Mouse (Mus musculus) thymus, adult 2 months (tissue): ENCODE results near the gene Hip1. TPM values are rescaled to one million over a fixed set of nuclear protein-coding genes. Genes with fewer than 3 reads are reported as not detected.

Source experiments
- DNase-seq: peaks from one replicate; pipeline ENCODE4 v3.0.0; 2021
- H3K27ac ChIP-seq: fragments of 200-500 bp; 2 replicates; pipeline ENCODE4 v1.5.1; 2012; ENCODE audit warnings: low read length, control low read depth; ENCODE audit not compliant: control insufficient read depth, insufficient read depth
- H3K27me3 ChIP-seq: fragments of 200-500 bp; 2 replicates; pipeline ENCODE4 v1.6.1; 2012; ENCODE audit warnings: mild to moderate bottlenecking, low read length, moderate library complexity, mixed read lengths; ENCODE audit not compliant: control insufficient read depth, insufficient read depth
- H3K36me3 ChIP-seq: fragments of 200-500 bp; 2 replicates; pipeline ENCODE4 v1.6.1; 2012; ENCODE audit warnings: mild to moderate bottlenecking, low read length, moderate library complexity; ENCODE audit not compliant: control insufficient read depth, insufficient read depth
- H3K4me1 ChIP-seq: fragments of 200-500 bp; replicated peaks from 2 replicates; pipeline ENCODE4 v1.6.1; 2012; ENCODE audit warnings: low read length; ENCODE audit not compliant: control insufficient read depth, insufficient read depth
- H3K4me3 ChIP-seq: fragments of 200-500 bp; 2 replicates; pipeline ENCODE4 v1.5.1; 2012; ENCODE audit warnings: mild to moderate bottlenecking, low read length, control low read depth, moderate library complexity; ENCODE audit not compliant: control insufficient read depth, insufficient read depth
- CTCF ChIP-seq: fragments of 200-500 bp; IDR thresholded peaks from 2 replicates; pipeline ENCODE4 v1.5.1; 2012; ENCODE audit warnings: mild to moderate bottlenecking, control low read depth, low read length, moderate library complexity, borderline replicate concordance; ENCODE audit not compliant: control insufficient read depth, poor library complexity, insufficient read depth; ENCODE audit errors: extremely low read depth
- POLR2A ChIP-seq: fragments of 200-500 bp; IDR thresholded peaks from 2 replicates; pipeline ENCODE4 v1.6.1; 2012; ENCODE audit warnings: mild to moderate bottlenecking, low read length, control low read depth, moderate library complexity; ENCODE audit not compliant: control insufficient read depth, poor library complexity, insufficient read depth; ENCODE audit errors: extremely low read depth
- WGBS: fragments of 180-500 bp; shearing (Covaris S2); methylation state at CpG from one replicate; pipeline ENCODE4 v1.1.7; 2018; 5-methylcytosine and 5-hydroxymethylcytosine counted together
- polyA plus RNA-seq: library from polyadenylated mRNA; depleted of rRNA; stranded (reverse); fragments of >200 nt; gene quantifications from 2 replicates; pipeline ENCODE4 v1.2.3, GENCODE M21; 2012

The Hip1 gene
- polyA plus RNA-seq, 1 experiment, result 11.8 TPM

DNA sequence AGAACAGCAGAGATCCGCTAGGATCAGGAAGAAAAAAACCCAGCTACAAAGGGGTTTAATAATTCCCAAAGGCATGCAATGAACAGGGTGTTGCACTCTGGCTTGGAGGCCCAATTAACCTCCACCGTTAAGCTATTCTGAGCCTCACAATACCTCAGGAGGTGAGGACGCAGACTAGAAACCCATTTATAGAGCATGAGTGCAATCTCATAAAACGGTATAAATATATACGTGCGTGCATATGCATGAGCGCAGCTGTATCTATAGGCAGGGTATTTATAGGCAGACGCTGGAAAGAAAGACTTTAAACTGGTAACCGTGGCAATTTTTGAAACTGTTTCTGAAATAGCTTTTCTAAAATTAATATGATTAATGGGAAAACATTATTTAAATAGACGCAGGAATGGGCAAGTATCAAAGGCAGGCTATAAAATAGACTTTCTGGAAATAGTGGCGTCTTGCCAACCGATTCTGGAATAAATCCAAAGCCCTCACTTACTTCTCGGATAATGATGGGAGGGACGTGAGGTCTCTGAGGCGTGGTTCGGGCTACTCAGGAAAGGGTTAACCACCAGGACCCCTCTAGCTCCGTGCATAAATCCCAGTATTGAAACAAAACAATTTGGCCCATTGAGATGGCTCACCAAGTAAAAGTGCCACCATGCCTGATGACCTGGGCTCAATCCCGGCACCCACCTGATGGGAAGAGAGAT lies 37.2 kb downstream of the Hip1 start:
- 94% methylated on average over 18 of the region's 18 CpGs for WGBS
- DNase-seq, result no peak
- Histone ChIP-seq H3K4me3 (no peak overlapping the region), H3K27me3 (no peaks in the 10 kb centered on the region), H3K36me3 (no peaks in the 10 kb centered on the region), H3K4me1 (no peaks in the 10 kb centered on the region), H3K27ac (no peak overlapping the region)
- TF ChIP-seq CTCF (no peak), POLR2A (no peak)

DNA sequence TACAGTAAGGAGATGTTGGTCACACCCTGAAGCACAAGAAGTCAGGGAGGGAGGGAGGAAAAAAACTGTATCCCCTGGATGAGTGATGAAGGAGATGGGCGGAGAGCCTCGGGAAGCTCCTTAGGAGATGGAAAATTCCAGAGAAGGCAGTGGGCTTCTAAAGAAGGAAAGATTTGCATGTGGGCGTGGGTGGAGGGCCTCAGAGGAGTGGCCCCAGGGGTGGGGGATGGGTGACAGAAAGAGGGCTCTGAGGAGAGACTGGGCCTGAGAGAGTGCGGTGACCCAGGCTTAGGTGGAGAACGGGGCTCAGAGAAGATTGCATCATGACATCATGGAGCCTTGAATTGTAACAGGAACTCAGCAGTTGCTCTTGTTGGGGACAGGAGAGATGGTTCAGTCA lies 39.5 kb downstream of the Hip1 start:
- 94% methylated on average over 5 of the region's 5 CpGs for WGBS
- no peaks in the 10 kb centered on the region for H3K36me3 ChIP-seq

DNA sequence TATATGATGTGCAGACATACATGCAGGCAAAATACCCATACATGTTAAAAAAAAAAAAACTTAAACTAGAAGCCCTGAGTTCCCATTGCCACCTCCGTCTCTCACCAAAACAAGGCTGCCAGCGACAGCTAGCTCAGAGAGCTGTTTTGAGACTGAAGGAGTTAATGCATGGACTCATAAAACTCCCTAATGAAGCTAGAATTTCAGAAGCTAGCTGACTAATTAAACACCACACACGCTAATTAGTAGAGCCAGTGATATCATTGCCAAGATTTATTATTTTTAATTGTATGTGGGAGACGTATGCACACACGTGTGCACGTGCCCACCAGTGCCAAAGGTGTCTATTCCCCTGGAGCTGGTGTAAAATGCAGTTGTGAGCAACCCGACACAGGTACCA lies 42.0 kb downstream of the Hip1 start:
- Histone ChIP-seq H3K27ac (no peak overlapping the region), H3K36me3 (no peaks in the 10 kb centered on the region), H3K4me1 (no peaks in the 10 kb centered on the region), H3K4me3 (no peak overlapping the region), H3K27me3 (no peaks in the 10 kb centered on the region)
- TF ChIP-seq CTCF (no peak), POLR2A (no peak)
- no peak for DNase-seq
- WGBS, result 96% methylated on average over 7 of the region's 7 CpGs

More for the DNA sequence above, 39.5 kb downstream of the Hip1 start:
- Histone ChIP-seq H3K27ac (no peak overlapping the region), H3K4me1 (no peaks in the 10 kb centered on the region), H3K4me3 (no peak overlapping the region), H3K27me3 (no peaks in the 10 kb centered on the region)
- TF ChIP-seq CTCF (no peak), POLR2A (no peak)
- no peak for DNase-seq

DNA sequence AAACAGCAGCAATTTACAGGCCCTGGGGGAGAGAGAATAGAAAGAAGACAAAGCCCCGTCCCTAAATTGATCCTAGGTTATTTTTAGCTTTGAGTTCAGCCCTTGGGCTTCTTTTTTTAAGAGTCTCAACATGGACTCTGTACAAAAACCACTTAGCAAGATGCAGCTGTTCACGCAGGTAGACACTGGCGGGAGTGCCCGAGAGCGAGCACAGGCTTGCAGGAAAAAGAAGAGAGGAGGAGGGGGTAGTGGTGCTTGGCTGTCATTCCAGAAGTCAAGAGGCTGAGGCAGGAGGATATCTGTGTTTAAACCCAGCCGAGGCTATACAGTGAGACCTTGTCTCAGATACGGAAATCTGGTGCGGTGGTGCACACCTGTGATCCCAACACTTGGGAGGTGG lies 42.9 kb downstream of the Hip1 start:
- no peak overlapping the region for H3K4me3 ChIP-seq
- H3K27me3 ChIP-seq, result no peaks in the 10 kb centered on the region
- H3K36me3 ChIP-seq, result no peaks in the 10 kb centered on the region
- no peak for DNase-seq
- no peak overlapping the region for H3K27ac ChIP-seq
- H3K4me1 ChIP-seq, result no peaks in the 10 kb centered on the region
- no peak for TF ChIP-seq POLR2A
- no peak for TF ChIP-seq CTCF
- 85% methylated on average over 8 of the region's 8 CpGs for WGBS

DNA sequence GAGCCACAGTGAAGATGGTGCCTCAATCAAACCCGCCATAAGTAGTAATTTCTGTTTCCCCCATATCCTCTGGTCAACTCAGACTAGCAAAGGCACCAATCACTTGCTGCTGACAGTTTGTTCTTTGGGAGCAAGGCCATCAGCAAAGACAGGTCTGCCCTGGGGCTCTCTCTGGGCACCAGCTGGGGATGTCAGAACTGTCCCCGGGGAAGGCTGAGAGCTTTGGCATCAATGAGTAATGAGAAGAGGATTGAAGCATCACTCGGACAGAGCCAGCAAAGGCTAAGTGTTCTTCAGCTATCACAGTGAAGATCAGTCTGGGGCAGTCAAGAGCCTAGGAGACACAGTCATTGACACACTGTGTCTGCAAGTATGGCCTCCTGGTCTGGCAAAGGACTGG lies 46.0 kb downstream of the Hip1 start:
- no peaks in the 10 kb centered on the region for H3K36me3 ChIP-seq
- H3K27me3 ChIP-seq, result no peaks in the 10 kb centered on the region
- TF ChIP-seq CTCF (no peak), POLR2A (no peak)
- no peak overlapping the region for H3K4me3 ChIP-seq
- DNase-seq, result no peak
- no peaks in the 10 kb centered on the region for H3K4me1 ChIP-seq
- H3K27ac ChIP-seq, result no peak overlapping the region
- 96% methylated on average over 3 of the region's 3 CpGs for WGBS

DNA sequence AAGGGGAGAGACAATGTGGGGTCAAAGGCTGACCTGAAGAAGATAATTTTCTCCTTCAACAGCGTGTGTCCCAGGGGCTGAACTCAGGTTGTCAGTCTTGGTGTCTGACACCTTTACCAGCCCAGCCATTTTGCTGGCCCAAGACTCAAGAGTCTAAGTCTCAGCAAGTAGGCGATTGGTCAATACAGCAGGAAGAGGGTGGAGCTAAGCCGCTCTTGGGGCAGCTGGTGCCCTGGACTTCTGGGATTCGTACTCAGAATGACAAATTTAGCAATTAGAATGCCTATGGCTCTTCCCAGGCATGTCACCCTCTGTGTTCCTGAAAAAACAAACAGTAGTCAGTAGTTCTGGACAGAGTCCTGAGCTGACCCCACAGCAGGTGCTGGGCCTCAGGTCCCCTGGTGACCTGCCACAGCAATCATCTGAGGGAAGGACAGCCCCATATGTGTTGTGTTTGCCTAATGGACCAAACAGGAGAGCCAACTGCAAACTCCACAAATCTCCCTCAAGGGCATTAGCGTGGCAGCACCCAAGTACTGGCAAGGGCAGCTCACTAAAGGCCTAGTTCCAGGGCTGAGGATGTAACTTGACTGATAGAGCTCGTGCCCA lies 47.5 kb downstream of the Hip1 start:
- Histone ChIP-seq H3K4me1 (no peaks in the 10 kb centered on the region), H3K27me3 (no peaks in the 10 kb centered on the region), H3K36me3 (no peaks in the 10 kb centered on the region), H3K4me3 (no peak overlapping the region), H3K27ac (no peak overlapping the region)
- DNase-seq, result no peak
- TF ChIP-seq CTCF, result no peak
- no peak for TF ChIP-seq POLR2A
- 94% methylated on average over 6 of the region's 6 CpGs for WGBS
